Mouse (Mus musculus) regulatory T cell (primary cell): ENCODE results near the gene Wfdc3.

Experiments used
- in situ Hi-C: fragments of 300-600 bp; cut with MboI, MseI; formaldehyde crosslinking; loops from one replicate; pipeline ENCODE4 v1.15.1; 2025; ENCODE audit warnings: high pct_unique_total_duplicates

Wfdc3 gene

DNA sequence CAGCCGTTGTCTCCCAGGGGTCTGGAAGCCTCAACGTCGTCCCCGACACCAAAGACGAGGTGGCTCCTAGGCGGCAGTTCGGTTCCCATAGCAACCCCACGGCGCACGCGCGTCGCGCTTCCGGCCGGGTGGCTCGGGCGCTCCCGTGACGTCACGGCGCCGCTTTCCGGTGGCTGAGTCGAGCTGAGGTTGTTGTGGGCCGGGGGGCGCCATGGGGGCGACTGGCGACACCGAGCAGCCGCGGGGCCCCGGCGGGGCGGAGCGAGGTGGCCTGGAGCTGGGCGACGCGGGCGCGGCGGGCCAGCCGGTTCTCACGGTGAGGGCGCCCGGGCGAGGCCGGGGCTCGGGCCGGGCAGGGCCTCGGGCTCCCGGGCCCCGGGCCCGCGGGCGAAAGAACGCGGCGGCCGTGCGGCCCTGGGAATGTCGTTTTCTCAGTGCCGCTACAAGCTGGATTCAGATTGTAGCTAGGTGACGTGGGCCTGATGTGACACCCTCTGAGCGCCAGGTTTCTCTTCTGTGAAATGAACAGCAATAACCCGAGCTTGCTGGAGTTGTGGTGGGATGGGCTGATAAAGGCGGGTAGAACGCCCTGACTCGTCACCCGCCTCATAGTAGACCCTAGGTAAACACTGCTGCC is at the start of gene Wfdc3, which contains the start of gene Dnttip1:
Gene Wfdc3, minus strand, starts transcription at position 89 of the 637 bp plus-strand sequence.
Gene Dnttip1, plus strand, starts transcription at position 141 of the 637 bp plus-strand sequence.
- in situ Hi-C loops: loop anchor here (25.0 kb wide), 1 partner anchor 309 kb away; the partner anchor contains the start of gene Sdc4

DNA sequence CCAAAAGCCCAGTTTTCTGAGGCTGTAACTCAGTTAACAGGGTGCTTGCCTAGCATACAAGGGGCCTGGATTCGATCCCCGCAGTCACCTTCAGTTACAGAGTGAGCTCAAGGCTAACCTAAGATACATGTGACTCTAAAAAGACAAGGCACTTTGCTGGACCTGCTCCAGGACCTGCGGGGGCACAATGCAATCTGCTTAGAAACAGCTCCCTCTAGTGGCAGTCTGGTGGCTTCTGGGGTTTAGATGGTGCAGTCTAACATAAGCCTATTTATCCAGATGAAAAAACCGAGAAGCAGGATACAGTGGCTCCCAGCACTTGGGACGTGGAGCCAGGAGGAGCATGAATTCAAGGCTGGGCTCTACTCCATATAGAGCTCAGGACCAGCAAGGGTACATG is 48.6 kb upstream of the Wfdc3 start:
- in situ Hi-C loops: no loop called here

DNA sequence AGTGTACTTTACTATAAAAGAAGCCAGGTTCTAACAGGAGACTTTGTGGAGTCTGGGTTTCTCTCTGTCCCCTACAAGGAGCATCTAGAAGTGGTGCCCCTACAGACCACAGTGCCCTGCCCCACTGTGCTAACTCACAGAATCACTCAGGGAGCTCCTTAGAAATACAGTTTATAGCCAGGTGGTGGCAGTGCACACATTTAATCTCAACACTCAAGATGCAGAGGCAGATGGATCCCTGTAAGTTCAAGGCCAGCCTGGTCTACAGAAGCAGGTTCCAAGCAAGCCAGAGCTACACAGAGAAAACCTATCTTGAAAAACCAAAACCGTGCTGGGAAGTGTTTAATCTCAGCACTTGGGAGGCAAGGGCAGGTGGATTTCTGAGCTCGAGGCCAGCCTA is 48.0 kb upstream of the Wfdc3 start:
- in situ Hi-C loops: no loop called here

DNA sequence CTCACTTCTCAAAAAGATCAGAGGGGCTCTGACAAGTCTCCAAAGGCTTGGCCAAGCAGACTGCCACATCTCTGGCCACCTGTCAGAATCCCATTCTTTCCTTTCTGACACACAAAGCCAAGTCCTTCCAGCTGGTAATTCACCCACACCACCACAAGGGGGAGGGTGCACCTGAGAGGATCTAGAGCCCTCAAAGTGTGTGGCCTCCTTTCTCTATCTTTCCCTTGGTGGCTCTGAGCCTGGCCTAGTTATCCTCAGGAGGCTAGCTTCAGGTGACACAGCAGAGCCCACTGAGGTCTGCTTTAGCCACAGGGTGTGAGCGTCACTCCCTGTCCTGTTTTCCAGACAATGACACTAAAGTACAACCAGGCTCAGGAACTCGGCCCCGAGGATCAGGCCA is 47.5 kb upstream of the Wfdc3 start:
- in situ Hi-C loops: no loop called here

DNA sequence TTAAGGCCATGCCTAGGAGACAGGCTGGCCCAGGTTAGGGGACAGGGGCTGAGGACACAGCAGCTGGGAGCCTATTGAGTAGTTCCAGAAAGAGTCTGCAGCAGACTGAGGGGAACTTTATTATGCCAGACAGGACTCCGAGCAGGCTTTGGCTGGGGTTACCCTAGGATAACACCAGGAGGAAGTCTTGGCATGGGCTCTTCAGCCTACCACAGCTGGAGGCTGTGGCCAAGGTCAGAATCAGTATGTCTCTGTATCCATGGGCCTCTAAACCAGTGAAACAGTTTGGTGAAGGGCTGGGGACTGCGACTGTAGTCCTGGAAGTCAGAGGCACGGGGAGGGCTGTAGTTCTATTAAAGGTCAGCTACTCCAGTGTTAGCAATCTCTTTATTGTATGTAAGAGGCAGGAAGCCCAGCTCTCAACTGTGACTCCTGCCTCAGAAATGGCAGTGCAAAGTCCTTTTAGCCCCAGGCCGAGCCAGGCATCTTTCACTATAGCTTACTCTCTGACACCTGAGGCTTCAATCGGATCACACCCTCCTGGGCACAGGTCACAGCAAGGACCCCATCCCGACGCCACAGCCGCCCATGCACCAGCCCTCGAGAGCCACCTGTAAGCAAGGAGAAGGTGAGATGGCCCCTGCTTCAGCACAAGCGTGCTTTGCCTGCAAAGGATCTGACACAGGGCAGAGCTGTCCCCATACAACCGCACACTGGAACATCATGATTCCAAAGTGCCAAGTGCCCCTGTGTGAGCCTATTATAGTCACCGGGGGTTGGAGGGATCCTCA is 46.9 kb upstream of the Wfdc3 start:
- in situ Hi-C loops: no loop called here

DNA sequence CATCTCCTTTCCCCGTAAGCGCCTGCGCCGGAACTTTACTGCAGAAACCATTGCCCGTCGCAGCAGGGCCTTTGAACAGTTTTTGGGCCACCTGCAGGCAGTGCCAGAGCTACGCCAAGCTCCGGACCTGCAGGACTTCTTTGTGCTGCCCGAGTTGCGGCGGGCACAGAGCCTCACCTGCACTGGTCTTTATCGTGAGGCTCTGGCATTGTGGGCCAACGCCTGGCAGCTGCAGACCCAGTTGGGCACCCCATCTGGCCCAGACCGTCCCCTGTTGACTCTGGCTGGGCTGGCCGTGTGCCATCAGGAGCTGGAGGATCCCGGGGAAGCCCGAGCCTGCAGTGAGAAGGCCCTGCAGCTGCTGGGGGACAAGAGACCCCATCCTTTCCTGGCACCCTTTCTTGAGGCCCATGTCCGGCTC is 46.1 kb upstream of the Wfdc3 start:
- in situ Hi-C loops: no loop called here

DNA sequence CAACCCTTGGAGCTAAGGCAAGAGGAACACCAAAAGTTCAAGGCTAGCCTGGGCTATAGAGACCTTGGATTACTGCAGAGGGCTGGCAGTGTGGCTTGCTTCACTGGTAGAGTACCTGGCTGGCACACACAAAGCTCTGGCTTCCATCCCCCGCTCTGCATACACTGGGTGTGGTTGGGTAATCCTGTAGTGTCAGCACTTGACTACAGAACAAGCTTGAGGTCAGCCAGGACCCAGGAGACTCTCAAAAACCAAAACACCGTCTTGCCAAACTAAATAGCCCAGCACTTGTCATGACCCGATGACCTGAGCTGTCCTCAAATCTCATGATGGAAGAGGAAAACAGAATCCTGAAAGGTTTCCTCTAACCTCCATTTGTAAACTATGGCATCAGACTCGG is 44.7 kb upstream of the Wfdc3 start:
- in situ Hi-C loops: no loop called here

DNA sequence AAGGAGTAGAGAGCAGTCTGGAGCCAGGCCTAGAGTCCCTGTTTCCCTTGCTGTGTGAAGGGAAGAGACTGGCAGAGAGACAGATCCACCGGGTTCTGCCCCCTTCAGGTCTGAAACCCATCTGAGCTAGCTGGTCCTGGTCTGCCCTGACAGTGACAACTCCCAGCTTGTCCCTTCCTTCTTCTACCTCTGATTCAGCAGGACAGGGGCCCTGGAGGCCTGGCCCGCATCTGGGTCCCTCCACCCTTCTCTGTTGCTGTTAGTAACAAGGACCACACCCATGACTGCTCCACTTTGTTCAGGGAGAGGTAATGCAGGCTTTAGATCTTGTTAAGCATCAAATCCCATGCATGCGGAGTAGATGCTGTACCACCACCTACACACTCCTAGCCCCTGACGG is 42.7 kb upstream of the Wfdc3 start:
- in situ Hi-C loops: no loop called here

DNA sequence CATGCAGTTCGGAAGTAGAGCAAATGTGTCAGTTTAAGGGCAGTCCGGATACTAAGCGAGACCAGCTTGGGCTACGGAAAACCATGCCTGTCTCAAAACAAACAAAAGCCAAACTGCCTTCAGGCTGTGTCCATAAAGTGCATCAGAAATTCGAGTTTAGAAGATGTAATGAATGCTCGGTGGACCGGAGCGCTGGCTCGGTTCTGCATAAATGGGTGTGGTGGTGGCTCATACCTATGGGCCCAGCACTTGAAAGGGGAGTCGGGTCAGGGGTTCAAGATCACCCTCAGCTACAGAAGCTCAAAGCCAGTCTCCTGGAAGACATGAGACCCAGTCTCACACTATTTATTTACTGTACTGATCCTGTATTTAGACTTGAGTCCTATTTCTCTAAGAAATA is 42.0 kb upstream of the Wfdc3 start:
- in situ Hi-C loops: no loop called here

DNA sequence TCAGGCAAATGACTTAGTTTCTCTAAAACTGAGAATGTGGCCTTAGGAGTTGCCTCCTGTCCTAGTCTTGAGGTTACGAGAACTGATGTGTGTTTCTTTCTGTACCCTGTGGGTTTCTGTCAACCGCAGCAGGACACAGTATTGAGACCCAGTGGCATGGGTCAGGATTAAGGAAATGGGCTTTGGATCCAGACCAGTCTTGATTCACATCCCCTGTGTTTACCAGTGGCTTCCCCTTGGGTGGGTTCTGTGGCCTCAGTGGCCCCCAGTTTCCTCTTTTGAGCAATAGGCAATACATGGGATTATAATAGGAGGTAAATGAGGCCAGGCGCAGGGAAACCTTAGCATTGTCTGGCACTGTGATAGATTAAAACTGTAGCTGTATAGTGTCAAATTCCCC is 41.3 kb upstream of the Wfdc3 start:
- in situ Hi-C loops: no loop called here

DNA sequence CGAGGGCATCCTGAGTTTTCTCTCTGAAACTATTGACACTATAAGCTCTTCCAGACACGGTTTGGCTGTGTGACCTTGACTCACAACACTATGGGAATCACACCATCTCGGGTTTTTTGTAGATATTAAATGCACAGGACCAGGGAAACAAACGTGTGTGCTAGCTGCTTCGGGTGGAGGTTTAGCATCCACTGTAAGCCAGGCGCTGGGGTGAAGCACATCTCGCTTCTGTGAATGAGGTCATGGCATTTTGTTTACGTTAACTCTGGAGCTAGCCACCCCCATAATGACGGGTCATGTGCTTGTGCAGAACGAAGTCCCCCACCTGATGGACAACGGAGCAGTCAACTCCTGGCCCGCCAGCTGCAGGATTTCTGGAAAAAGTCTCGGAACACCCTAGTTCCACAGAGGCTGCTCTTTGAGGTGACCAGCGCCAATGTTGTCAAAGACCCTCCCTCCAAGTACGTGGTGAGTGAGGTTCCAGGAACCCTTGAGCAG is 40.7 kb upstream of the Wfdc3 start:
- in situ Hi-C loops: no loop called here

DNA sequence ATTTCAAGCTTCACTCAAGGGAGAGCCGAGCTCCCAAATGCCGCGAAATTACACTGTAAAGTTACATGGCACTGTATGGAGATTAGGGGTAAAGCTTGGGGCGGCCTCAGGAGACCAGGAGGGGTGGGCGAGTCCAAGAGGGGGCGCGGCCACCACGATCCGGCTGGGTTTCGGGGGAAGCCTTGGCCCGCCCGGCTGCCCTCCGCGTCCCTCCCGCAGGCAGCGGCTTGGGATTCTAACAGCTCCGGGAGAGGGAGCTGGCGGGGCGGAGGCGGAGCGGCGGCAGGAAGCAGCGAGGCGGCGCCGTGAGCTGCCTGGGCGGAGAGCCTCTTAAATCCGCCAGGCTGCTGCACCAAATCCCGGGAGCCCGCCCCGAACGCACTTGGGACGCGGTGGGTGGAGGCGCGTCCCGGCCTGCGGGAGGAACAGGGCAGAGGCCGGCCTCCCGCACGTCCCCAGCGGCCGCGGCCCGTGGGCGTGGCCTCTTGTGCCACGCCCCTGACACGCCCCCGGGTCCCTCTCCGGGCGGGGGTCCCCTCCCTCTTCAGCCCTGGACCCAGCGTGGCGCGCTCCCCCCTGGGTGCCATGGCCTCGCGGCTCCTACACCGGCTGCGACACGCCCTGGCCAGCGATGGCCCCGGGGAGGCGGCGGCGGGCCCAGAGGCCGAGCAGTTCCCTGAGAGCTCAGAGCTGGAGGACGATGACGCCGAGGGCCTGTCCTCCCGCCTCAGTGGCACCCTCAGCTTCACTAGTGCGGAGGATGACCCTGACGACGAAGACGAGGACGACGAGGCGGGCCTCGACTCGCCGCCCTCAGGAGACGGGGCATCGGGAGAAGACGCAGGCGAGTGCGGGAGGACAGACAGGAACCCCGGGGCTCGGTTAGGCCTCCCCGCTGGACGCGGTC is 40.0 kb upstream of the Wfdc3 start, which contains the start of gene Snx21:
Gene Snx21, plus strand, starts transcription at position 343 of the 907 bp plus-strand sequence.
- in situ Hi-C loops: no loop called here

DNA sequence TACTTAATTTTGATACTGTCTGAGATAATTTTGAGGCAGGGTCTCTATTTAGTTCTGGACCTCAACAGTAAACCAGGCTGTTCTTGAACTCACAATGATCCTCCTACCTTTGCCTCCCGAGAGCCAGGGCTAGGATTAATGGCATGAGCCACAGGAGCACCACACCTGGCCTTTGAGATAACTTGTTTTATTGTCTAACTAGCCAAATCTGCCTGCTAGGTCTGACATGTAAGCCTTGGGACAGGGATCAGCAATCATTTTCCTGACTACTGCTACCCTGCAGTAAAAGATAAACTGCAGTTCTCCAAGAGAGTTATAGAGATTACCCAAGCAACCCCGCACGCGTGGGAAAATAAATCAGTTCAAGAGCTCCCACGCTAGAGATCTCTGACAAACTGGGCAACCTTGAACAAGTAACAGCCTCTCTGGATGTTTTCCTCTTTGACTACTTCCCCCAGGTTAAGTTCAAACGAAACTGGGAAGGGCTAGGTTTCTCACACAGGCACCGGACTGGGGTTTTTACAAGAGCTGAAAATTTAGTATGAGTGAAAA is 39.2 kb upstream of the Wfdc3 start:
- in situ Hi-C loops: no loop called here

DNA sequence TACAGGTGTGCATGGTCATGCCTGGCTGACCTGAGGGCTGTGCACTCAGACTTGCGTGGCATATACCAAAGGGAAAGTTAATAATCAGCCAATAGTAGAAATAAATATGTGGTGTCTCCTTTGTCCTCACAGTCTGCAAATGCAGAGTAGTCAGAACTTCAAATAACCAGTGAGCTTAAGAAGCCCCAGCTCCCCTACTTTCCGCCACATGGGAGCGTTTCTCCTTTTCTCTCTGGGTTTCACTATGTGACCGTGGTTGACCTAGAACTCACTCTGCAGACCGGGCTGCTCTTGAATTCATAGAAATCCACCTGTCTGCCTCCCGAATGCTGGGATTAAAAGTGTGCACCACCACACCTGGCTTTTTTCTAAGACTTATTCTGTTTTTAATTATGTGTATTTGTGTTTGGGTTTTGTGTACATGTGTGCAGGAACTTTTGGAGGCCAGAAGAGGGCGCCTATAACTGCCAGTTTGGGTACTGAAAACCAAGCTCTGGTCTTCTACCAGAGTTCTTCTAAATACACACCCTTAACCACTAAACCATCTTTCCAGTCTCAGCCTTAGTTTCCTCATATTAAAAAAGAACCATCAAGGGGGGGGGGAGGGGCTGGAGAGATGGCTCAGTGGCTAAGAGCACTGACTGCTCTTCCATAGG is 38.3 kb upstream of the Wfdc3 start:
- in situ Hi-C loops: no loop called here

DNA sequence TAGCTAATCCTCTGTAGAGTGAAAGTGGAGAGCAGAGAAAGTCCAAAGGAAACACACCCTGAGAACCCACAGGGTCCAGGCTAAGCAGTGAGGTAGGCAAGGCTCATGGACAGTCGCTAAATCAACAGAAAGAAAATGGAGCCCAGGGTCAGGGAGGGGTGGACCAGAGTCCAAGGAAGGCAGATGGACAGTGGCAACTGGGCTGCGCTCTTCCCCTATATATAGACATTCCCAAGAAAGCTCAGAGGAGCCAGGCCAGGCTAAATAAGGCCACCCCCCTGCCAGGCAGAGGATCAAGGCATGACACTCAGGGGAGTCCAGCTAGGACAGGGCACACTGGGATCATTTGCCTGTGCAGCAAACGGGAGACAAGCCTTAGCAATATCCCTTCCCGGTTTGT is 36.1 kb upstream of the Wfdc3 start:
- in situ Hi-C loops: no loop called here

DNA sequence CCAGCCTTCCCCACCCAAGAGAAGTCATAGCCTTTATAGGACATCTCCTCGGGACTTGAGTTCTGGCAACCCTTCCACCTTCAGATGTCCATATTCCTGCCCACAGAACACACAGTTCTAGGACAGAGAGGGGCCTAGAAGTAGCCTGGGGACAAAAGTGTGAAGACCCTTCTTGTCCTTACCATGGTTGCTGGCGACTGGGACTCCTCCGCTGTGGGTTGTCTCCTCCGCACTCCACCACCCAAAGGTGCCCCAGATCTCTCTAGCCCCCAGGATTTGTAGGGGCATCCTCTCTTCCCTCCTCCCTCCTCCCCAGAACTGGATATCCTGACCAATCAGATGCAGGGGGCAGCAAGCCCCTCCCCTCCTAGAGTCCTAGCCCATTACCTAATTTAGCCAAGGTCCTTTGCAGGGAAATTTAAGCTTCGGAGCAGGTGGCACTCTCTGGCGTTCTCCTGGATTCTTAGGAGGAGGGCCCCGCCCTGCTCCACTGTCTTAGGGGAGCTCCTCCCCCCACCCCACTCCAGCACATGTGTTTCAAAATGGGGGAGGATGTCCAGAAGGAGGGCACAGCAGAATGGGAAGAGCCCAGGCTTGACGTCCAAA is 33.9 kb upstream of the Wfdc3 start, which contains the start of gene Tnnc2:
Gene Tnnc2, minus strand, starts transcription at position 487 of the 606 bp plus-strand sequence.
- in situ Hi-C loops: no loop called here

DNA sequence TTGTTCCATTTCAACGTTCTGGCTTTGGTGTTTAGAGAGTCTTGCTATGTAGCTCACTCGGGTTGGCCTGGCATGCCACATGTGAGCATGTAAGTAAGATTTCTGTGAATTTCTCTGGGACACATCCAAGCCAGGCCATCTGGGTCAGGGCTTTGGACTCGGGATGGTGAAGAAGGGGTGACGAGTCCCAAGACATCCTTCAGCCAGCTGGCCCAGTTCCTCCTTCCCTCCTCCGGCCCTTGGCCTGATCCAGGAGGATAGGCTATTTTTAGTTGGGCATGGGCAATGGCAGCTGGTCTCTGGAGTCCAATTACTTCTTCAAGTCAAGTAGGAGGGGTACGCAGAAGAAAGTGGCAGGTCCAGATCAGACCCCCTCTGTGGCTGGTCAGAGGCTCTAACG is 33.1 kb upstream of the Wfdc3 start:
- in situ Hi-C loops: no loop called here

DNA sequence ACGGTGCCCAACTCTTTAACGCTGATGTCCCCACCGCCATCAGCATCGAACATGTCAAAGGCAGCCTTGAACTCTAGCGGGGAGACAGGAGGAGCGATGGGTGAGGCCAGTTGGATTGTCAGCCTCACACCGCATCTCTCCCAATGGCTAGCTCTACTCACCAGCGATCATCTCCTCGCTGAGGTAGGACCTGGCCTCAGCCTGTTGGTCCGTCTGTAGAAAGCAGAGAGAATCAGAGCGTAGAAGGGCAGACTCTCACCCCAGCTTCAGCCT is 32.2 kb upstream of the Wfdc3 start:
- in situ Hi-C loops: no loop called here

DNA sequence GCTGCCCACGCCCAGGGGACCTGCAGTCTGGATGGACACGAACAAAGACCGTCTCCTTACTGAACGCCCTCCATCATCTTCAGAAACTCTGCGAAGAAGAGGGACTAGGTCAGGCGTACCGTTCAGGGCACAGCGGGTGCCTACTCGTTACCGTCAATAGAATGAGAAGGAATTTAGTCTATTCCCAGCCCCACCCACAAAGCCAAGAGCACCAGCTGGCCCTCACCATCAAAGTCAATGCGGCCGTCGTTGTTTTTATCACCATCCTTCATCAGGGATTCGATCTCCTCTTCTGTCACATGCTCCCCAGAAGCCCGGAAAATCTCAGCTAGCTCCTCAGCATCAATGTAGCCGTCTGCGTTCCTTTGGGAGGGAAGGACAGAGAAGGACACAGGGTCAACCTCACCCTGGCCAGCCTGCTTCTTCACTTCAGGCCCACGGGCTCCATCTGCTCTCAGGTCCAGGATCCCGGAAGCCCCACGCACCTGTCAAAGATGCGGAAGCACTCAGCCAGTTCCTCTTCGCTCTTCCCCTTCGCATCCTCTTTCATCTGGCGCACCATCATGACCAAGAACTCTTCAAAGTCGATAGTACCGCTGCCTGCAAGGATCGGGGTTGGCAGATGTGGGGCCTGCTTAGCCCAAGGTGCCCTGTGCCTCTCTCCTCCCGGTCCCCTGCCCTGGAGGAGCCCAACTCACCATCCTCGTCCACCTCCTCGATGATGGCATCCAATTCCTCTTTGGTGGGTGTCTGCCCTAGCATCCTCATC is 31.7 kb upstream of the Wfdc3 start:
- in situ Hi-C loops: no loop called here

DNA sequence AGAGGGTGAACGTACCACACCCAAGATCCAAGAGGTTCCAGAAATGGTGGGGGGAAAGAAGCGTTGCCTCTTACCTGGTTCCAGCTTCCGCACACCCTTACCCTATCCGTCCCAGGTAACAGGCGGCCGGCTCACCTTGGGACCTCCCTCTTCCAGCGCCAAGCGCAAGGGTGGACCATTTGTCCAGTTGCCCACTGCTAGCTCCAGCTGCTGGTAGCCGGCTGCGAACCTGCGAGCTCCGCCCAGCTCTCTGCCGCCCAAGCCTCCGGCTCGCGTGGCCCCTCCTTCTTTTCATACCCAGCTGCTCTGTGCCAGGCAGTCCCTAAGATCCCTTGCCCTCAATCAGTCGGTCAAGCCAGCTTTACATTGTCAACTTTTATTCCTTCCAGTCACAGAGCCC is 31.1 kb upstream of the Wfdc3 start:
- in situ Hi-C loops: no loop called here
